Mouse (Mus musculus) cerebellum, adult 8-10 months (tissue): ENCODE data around the gene Gprc5b.

Experiments
- DNase-seq: peaks from one replicate; pipeline ENCODE4 v3.0.0; 2022

Gprc5b gene

DNA sequence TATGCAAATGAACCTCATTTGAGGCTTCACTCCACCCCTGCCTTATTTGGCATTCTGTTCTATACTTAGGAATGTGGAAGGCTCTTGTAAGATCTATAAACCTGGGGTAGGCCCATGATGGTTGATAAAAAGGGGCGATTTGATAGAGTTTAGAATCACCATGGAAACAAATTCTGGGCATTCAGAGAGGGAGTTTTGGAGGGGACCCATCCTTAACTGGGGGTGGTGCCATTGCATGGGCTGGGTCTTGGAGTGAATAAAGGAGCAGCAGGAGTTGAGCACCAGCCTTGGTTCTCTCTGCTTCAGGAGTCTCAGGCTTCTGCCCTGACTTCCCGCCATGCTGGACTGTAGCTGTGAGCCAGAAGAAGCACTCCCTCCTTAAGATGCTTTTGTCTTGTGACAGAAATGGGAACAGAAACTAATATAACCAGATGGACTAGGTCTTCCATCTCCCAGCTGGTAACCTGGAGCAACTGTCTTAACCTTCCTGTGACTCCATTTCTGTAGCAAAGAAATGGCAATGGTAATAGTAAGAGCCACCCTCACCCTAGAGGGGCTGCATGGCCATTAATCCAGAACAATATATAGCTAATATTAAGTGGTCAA, 46.2 kb downstream of the Gprc5b start:
- no peak for DNase-seq

DNA sequence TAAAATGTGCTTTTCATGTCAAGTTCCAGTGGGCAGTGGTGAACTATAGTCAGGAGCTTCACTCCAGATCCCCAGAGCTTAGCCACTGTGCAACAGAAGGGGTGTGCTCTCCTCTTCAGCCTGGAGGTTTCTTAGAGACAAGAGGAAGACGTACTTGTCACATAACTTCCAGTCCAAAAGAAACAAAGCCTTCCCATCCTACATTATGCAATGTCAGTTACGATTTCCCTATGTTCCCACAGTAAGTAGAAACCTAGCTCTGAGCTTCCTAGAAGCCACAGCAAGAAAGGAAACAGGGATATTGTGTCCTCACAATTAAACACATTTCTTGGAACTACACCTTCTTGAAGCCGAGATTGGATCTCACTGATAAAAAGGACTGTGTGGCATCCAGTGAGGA, 47.8 kb downstream of the Gprc5b start:
- no peak for DNase-seq

DNA sequence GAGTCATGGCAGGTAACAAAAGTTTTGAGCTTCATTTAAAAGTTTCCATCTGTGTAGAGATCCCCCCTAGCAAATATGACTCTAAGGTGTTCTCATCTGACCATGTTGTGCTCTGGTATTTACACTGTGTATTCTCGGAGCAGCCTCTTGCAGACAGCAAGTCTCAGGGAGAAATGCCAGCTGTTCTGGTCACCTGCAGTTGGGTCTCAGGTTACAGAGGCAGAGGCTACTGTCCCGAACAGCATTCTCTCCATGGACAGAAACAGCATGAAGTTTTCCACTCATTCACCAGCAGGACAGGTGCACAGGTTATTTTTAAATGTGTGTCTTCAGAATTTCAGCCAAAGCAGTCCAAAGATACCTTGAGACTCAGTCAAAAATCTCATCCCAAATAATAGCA, 50.1 kb downstream of the Gprc5b start:
- DNase-seq = no peak

DNA sequence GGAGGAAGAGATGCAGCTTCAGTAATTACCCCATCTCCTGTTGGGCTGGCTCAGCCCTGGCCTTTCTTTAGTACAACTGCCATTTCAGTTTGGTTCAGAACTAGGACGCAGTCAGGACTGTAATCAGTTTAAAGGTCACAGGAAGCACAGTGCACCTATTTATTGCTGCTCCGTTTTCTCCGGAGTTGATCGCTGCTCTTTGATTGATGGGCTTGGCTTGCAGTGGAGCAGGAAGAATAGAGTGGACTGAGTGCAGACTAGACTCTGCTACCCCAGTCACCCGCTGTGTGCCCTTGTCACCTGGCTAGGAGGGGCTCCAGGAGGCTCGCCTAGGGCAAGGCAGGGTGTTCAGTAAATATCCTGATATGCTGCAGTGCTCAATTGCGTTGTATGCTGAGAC, 51.8 kb downstream of the Gprc5b start:
- no peak for DNase-seq

DNA sequence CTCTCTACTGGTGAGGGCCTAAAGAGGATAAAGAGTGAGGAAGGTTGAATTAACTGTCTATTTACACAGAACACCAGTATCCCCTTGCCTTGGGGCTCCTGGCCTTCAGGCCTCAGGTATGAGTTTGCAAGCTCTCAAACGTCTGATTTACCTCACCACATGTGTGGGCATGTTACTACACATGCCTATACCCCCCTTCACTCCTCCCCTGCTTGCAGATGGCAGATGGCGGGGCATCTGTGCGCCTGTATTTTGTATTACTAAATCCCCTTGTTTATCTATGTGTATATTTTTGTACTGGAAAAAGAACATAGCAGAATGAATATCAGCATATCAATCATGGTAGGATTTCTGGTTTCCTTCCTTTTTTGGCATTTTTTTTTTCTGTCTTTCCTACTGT, 52.7 kb downstream of the Gprc5b start:
- DNase-seq = no peak

DNA sequence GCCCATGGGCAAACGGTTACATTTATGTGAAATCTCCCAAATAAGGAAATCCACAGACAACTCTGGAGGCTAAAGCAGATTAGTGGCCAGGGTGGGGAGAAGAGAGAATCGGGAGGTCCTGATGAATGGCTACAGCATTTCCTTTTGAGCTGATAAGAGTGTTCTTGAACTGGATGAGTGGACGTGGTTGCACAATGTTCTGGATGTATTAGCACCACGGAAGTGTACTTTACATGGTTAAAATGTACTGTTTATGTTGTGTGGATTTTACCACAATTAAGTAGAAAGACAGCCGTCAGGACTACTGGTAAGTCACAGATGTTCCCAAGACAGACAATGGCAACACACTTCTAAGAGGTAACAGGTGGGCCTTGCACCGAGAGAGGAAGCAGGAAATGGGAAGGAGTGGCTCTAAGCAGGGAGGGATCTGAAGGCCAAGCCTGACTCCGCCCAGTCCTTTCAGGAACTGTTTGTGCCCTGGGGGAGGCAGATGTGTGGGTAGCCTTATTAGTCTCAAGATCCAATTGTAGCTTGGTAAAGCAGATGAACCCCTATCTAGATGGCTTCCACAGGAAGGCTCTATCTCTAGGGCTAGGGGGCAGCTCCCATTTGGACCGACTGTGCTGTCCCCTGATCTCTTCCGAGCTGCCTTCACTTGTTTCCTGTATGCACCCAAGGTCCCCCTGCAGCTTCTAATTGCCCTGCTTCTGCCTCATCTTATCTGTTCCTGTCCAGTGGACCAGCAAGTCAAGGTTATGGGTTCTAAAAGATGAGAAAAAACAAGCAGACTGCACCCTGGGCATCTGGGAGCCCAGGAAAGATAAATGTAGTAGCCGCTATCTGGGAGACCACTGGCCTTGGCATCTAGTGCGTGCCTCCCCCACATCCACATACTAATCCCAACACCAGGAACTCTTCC, 57.3 kb downstream of the Gprc5b start:
- no peak for DNase-seq

DNA sequence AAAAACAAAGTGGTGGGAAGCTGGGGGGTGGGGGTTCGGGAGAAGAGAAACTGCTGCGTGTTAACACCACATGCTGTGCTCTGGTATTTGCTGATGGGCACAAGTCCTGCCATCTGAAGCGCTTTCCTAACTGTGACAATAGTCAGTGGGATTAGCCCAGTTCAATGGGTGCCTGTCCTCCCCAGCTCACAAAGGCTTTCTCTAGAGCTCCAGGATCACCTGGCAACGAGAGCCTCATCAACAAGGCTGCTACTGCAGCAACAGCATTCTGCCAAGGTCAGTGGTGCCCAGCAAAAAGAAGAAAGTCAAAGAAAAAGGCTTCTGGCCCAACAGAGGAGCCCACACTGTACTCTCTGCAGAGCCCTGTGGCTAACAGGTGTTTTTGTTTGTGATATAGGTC, 58.2 kb downstream of the Gprc5b start:
- DNase-seq = no peak

DNA sequence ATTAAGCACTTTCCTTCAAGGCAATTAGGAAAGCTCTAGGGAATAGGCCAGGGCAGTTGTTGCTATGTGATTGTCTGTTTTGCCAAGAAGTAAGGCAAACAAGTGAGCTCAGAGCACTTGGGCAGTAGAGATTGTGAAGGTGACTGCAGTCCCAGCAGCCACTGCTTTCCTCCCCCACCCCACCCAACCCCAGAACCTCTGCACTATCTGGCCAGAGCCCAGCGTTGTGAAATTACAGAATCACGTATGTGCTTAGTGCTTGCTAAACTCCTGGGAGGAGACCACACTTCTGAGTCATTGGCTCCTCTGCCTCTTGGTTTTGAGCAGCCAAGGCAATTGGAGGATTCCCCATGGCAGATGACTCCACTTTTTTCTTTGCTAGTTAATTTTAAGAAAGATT, 59.7 kb downstream of the Gprc5b start:
- DNase-seq = no peak

DNA sequence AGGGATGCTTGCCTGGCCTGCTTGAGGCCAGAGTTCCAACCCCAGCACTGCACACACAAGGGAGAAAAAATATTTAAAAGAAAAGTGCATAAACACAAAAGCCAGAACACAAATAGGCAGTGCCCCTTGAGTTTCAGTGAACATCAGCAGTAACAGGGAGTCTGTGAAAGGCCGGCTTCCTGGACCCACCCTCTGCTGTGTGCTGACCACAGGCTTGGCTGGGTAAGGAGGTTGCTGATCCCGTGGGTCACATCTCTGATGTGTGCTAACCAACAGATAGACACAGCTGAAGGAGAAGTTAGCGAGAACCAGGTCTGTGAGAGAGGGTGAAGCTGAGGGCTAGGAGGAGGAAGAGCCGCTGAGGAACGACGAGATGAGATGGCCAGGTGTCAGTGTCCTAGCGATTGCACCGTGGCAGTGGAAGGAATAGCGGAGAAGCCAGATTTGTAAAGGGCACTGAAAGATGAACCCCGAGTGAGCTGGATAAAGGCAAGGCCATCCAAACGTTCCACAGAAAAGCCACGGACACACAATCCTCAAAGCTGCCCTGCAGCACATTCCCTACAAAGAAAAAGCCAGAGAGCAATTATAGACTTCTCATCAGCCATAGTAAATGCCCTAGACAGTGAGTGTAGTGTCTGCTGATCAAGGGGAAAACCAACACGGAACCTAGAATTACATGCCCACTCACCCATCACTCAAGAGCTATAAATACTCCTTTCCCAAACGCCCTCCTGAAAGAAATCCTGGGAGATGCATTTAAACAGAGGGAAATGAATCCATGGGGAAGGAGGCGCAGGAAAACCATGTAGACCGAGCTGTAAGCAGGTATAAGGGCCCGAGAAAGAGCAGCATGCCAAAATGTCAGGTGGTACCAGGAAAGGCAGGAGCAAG, 63.3 kb downstream of the Gprc5b start:
- no peak for DNase-seq

DNA sequence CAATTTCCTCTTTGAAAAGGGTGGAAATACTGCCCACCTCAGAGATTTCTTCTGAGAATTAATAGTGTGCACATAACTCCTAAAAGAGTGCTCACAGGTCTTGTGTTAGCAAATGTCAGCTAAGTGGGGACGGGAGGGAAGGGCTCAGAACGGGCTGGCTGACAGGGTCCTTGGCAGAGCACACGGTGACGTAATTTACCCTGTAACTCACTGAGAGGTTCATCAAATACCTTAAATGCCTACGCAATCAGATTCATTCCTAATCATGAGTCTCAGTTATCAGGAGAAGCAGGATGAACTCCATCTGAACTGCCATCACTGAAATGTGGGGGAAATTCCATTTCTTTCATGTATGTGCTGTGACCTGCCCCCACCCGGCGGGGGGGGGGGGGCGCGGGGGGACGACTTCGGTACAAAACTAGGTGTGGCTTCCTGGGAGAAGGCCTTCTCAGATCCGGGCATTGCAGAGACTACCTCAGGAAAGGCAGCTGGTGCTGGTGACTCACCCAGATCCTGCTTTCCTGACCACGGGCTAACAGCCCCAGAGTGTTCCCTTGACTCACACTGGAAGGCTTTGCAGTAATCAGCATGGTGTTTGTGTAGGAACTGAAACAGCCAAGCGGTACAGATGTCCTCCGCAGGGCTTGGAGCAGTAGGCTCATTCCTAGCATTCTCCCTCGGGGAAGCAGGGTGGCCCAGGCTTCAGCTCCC, 65.3 kb downstream of the Gprc5b start:
- peak; percentile 12 for DNase-seq

DNA sequence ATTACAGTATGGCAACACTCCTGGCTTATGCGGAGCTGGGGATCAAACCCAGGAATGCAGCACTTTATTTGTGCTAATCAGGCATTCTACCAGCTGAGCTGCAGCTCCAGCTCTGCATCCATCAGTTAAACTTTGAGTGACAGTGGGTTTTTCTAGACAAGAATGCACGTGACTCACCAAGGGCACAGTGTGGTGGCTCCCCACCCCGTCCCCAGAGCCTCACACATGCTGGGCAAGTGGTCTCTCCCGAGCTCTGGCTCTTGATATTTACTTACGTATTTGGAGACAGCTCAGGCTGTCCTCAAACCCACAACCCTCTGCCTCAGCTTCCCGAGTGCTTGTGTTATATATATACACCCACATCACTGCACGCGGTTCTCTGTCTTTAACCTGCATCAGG, 66.1 kb downstream of the Gprc5b start:
- no peak for DNase-seq

DNA sequence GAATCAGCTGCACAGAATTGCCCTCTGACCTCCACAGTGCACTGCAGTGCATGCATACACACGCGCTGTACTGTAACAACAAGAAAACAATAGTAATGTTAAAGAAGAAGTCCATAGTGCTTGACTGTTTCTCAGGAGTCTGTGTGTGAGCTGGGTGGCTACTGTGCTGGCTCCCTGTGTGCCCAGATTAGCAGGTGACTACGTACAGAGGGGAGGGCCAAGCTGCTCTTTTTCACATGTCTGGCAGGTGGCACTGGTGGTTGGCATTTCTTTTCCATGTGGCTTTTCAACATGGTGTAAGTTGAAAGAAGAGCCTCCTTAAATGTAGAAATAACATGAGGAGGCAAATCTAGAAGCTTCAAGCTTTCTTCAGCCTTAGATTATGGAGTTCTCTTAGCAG, 66.7 kb downstream of the Gprc5b start:
- no peak for DNase-seq

DNA sequence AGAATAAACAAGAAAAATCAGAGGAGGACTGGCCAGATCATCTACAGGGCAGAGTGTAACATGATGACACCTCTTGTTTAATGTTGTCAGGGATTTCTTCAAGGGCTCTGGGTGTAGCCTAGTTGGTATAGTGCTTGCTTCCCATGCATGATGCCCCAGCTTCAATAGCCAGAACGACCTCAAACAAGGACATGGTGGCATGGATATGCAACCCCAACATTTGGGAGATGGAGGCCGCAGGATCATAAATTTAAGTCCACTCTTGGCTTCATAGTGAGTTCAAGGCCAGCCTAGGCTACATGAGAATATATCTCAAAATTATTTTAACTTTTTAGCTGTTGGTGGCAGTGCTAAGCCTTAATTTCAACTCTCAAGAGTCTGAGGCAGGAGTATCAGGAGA, 67.7 kb downstream of the Gprc5b start:
- no peak for DNase-seq

DNA sequence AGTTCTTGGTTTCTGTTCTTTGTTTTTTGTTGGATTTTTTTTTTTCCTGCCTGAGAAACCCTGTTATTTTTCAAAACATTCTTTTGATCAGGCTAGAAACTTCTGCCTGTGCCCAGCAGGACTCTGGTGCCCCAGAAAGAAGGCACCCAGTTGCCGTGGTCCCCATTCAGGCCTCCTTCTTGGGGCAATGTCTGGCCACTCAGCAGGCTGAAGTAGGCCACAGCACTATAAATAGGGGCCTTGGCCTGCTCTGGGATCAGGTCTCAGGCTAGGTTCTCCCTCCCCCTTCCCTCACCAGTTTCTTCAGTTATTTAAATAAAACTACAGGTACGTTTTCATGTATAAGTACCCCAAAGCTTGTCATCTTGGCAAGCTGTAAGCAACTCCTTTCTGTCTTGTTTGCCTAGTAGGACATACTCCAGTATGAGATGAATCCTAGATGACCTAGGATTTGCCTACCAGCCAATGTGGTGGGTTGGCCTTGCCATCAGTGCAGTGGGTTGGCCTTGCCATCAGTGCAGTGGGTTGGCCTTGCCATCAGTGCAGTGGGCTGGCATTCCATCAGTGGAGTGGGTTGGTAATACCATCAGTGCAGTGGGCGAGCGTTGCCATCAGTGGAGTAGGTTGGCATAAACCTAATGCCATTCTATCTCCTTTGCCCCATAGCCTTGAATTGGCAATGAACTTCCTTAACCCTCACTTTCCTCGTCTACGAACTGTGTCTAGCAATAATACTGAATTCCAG, 68.3 kb downstream of the Gprc5b start:
- no peak for DNase-seq

DNA sequence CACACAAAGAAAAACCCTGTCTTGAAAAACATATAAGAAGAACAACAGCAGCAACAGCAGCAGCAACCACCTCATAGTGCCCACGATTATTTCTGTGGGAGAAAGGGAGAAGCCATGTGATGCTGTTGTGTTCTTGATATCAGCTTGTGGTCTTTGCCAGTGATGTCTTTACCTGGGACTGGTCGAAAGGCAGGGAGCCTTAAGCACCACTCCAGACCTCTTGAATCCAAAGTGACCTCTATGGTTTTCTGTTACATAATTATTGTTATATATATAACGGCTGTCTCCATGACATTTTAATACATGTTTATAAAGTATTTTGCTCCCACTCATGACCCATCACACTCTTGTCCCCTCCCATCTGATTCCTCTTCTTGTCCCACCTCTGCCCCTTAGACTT, 69.5 kb downstream of the Gprc5b start:
- DNase-seq = no peak

DNA sequence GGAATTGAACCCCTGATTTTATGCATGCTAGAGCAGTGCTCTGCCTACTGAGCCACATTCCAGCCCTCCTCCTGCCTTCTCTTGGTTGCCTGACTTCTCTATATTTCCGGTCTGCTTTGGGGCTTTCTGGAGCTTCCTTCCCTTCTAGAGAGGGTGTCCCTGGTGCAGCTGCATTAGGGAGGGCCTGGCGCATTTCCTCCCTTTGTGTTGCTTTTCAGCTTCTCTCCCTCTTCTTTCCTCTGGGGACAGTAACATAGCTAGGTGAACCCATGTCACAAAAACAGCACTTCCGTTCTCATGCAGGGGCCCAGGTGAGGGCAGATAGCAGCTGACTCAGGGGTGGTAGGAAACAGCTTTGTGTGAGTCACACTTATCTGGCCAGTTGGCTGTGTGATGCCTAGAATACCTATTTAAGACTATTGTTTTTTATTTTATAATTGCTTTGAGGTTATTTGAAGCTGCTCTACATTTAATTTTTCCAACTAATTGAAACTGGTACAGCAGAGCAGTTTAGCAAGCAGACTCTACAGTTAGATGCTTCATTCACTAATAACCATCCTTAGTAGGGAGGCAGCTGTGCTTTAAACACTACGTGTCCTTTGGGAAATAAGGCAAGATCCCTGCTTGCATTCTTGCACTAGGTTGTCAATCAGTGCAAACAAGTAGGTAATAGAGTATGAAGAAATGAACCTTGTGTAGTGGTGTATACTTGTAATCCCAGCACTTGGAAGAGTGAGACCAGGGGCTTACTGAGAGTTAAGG, 72.4 kb downstream of the Gprc5b start:
- DNase-seq = no peak
